Mouse (Mus musculus) adrenal gland, adult (tissue): ENCODE measurements at regions not wholly inside any gene's neighbourhood (a gene's known extent, or its start where the extent isn't known, plus 50 kb on each side); places are given as distances from the start of the nearest gene placed in this dataset.

ENCODE experiments used
- DNase-seq, 2 experiments: peaks; one replicate each; pipeline ENCODE4 v3.0.0; 2022 to 2023; ENCODE audit warnings: low spot score in 1 of 2; ENCODE audit not compliant: inconsistent age in 2 of 2

- no peak for DNase-seq
Measured at GRCm38 (mm10) chr2:114822657-114823056, 167.9 kb upstream of the Dph6 start.

GRCm38 (mm10) chr2:114828192-114828591 lies 173.4 kb upstream of the Dph6 start:
- DNase-seq, result no peak

- no peak for DNase-seq
Measured at GRCm38 (mm10) chr2:114835694-114836093, 180.9 kb upstream of the Dph6 start.

GRCm38 (mm10) chr2:114843696-114844388 lies 189.1 kb upstream of the Dph6 start:
- DNase-seq, result no peak

- no peak for DNase-seq
Measured at GRCm38 (mm10) chr2:114844389-114844771, 189.6 kb upstream of the Dph6 start.

- DNase-seq, result no peak
Measured at GRCm38 (mm10) chr2:114848439-114848838, 193.7 kb upstream of the Dph6 start.

- DNase-seq, result peak in 1 of 2 experiments; percentile 36
Measured at GRCm38 (mm10) chr2:114848914-114849313, 194.2 kb upstream of the Dph6 start.

GRCm38 (mm10) chr2:114853715-114854530 lies 199.2 kb upstream of the Dph6 start:
- peak; percentile 79 to 92 for DNase-seq

GRCm38 (mm10) chr2:114872272-114872671 lies 217.5 kb upstream of the Dph6 start:
- DNase-seq, result no peak

- no peak for DNase-seq
Measured at GRCm38 (mm10) chr2:114873090-114873489, 218.3 kb upstream of the Dph6 start.

GRCm38 (mm10) chr2:114879084-114879483 lies 224.3 kb upstream of the Dph6 start:
- no peak for DNase-seq

- DNase-seq, result no peak
Measured at GRCm38 (mm10) chr2:114879784-114880183, 225.0 kb upstream of the Dph6 start.

GRCm38 (mm10) chr2:114885734-114886260 lies 231.0 kb upstream of the Dph6 start:
- DNase-seq, result no peak

- no peak for DNase-seq
Measured at GRCm38 (mm10) chr2:114898812-114899211, 244.0 kb upstream of the Dph6 start.

GRCm38 (mm10) chr2:114911845-114912500 lies 257.2 kb upstream of the Dph6 start:
- DNase-seq, result no peak

- DNase-seq, result no peak
Measured at GRCm38 (mm10) chr2:114915025-114915690, 260.4 kb upstream of the Dph6 start.

GRCm38 (mm10) chr2:114918420-114919332 lies 263.9 kb upstream of the Dph6 start:
- no peak for DNase-seq

- DNase-seq, result no peak
Measured at GRCm38 (mm10) chr2:114923911-114924310, 269.1 kb upstream of the Dph6 start.

- DNase-seq, result no peak
Measured at GRCm38 (mm10) chr2:114935436-114935835, 280.7 kb upstream of the Dph6 start.
